Mouse (Mus musculus) heart, adult 9 months (tissue): Measurements from ENCODE around the gene Ces1f.
"Not testable (repeated sequence)": the region's sequence is repeated elsewhere in the genome, so short reads cannot be mapped to it uniquely, and the experiment has no call there.

Source experiments
- DNase-seq, 2 experiments: peaks; one replicate each; pipeline ENCODE4 v3.0.0; 2022; ENCODE audit warnings: low spot score in 2 of 2

Ces1f gene

DNA sequence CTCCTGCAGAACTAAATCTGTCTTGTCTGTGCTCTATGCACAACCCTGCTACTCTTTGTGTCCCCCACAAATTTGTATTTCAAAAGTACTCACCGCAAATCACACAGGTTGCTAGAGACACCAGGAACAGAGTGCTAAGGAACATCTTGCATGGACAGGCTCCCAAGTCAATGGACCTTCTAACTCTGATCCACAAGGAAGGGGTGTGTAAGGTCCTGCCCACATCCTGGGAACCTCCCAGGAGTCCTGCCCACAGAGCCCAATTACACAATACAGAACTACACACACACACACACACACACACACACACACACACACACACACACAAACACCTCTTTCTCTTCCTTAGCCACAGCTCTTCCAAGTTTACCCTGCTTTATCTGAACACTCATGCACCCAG is at the start of gene Ces1f:
Gene Ces1f, minus strand, starts transcription at position 192 of the 400 bp plus-strand sequence.
- no peak for DNase-seq

DNA sequence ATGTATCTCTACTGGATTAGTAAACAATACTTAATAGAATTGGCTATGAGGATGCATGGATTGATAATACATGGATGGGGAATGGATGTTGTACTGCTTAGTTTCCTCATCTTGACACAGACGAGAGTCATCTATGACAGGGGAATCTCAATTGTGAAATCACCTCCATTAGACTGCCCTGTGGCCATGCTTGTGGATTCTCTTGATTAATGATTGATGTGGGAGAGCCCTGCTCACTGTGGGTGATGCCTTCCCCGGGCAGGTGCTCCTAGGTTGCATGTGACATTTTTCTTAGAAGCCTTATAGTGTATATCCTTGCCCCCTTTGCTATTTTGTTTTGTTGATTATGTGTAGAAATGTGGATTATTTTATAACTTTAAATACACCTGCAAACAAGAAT is 45.6 kb upstream of the Ces1f start:
- no peak for DNase-seq

DNA sequence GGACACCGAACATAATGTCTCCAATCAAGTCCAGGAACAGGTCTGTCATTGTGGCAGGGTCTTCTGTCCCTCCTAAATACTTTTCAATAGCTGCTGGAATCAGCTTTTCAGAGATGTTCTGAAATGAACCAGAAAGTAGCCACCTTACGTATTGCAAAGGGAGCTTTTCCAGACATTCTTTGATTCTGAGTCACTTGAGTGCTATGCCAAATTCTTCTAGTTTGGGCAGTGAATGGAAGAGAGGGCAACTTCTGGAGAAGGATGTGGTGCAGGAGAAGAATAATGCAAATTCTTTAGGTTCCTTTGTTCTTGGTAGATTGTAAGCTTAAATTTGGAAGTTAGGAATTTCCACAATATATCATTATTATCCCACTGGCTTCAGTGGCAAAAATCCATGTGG is 37.5 kb upstream of the Ces1f start:
- no peak for DNase-seq

DNA sequence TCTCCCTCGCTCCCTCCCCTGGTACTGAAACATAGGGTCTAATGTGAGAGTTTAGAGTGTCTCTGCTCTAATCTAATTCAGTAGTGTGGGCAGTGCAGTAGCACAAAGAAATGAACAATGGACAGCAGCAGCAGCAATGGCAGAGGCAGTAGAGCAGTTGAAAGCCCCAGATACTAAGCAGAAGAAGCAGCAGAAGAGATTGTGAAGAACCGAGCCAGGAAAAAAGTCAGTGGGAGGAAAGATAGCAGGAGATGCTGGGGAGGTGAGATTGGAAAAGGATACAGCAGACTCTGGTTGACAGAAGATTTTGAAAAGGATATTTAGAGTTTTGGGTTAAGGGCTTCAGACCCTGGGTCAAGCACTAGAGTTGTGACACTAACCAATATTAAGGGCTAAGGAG is 36.0 kb upstream of the Ces1f start:
- DNase-seq: no peak

DNA sequence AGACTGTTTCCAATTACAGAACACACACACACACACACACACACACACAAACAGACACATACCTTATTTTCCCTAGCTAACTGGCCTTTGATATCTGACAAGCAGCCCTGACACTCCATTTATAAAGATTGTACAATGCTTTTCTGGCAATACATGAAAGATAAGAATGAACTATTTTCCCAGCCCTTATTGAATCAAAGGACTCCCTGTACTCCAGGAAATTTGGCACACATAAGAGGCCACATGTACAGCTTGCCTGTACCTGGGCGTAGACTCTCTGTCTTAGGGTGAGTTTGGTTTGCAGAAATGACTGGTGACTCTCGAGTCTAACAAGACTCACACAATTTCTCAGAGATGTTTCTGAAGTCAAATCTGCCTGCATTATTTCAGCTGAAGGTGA is 4.3 kb upstream of the Ces1f start:
- DNase-seq: no peak

DNA sequence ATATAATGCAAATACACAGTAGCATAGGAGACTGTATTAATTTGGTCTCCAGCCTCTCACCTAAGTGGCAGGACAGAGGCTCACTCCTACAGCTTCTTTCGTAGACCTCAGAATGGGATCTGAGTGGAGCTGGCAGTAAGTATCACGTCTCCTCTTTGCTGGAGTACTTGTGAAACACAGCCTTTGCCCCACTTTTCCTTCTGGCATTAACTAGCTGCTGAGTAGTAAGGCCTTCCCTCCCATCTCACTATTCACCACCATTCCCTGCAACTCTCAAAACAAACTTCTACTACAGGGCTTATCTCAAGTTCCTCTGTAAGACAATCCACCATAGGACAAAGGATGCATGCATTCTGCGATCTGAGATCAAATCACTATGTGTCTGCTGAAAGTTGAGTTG is 2.8 kb upstream of the Ces1f start:
- DNase-seq: no peak

DNA sequence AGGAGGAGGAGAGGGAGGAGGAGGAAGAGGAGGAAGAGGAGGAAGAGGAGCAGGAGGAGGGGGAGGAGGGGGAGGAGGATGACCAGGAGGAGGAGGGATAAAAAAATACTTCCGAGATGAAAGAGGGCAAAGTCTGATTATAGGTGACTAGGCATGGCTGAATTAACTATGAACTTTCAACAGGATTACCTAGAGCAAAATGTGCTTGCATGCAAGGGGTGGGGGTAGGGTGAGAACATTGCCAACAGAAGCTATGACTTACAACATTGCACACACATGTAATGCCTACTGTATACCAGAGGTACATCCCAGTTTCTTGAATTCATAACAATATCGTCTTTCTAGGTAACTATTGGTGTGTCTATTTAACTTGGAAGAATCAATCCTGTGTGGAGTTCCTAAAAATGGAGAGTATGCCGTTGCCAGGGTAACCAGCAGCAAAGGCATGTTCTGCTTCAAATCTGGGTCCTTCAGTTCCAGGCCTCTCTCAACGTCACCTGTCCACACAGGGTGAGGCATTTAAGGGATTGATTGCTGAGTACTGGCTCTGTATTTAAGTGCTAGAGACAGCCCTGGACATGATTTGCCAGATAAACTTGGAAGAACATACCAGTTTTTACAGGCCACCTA is 1.3 kb downstream of the Ces1f start:
- no peak for DNase-seq

DNA sequence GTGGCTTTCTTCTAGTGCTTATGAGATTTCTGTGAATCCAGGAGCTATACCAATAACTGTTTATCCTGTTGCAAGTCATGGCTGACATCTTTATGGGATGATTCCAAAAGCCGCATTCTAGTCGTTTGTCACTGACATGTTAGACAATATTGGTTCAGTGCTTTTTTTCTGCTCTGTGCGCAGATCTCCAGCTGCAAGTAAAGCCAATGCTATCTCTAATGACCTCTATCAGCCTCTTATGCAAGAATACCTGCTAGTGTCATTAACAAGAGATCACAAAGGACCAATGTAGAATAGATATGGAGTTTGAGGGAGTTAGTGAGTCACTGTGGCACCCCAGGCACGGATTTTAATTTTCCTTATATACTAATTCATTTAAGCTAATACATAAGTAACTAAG is 4.9 kb downstream of the Ces1f start:
- no peak for DNase-seq

DNA sequence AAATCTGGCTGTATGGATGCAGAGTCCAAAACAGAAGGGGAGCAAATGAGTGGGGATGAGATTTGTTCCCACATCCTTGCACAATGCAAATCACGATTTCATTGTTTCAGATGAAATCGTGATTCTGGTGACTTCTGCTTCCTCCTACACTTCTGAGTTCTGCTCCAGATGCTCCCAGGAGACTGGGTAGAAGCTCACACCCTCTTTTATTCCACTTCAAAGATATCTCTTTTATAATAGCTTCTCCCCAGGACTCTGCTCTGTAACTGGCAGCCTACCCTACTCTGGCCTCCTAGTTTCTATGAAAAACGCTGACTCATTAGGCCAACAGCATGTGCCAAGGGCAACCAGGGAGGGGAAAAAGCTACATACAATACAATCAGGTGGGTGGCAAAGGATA is 6.2 kb downstream of the Ces1f start:
- DNase-seq: peak in 1 of 2 experiments; percentile 14

DNA sequence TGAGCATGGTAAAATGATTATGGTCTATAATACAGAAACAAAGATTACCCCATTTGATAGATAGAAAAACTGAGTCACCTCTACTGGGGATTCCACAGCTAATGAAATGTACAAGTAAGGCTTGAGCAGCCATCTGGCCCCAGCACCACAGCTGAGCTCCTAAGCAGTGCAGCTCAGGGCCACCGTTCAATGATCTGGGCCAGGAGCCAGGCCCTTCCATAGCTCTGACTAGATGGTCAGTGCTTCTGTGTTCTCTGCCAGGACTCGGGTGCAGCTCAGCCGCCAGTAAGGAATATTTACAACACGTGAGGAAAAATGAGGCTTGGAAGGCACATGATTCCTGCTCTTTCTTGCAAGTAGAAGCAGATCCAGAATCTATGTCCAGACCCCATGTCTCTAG is 6.9 kb downstream of the Ces1f start:
- DNase-seq: peak; percentile 4 to 43

DNA sequence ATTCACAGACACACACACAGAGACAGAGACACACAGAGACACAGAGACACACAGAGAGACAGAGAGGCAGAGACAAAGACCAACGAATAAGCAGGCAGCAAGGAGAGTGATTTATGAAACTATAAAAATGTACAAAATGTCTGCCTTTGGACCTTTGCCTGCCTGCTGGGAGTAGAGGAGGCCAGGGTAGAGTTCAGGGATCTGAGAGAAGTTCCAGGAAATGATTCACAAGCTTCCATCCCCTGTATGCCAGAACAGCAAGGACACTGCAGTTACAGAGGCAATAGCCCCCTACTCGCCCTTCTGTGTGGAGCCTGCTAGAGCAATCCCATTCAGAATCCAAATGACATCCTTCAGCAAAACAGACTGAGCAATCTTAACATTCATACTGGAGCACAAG is 18.1 kb downstream of the Ces1f start:
- DNase-seq: no peak

DNA sequence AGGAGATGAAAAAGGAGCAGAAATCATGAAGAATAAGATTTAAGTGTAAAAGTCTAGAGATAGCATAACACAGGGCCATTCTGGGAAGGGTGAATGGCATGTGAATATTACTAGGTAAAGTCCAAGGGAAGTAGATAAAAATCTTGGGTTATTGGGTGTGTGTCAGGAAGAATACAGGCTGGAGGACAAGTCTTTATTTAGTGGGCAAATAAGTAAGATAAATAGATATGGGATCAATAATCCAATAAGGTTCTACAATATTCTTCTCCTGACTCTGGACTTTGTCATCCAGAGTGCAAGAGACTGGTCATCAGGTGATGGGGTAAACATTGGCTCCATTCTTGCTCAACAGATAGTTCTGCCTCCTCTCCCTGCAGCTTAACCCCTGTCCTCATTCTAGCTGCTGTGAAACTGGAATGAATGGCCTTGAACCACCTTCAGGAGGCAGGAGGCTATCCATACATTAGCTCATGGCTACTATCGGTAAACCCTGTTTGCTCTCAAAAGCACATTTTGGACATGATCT is 27.1 kb downstream of the Ces1f start:
- no peak for DNase-seq

DNA sequence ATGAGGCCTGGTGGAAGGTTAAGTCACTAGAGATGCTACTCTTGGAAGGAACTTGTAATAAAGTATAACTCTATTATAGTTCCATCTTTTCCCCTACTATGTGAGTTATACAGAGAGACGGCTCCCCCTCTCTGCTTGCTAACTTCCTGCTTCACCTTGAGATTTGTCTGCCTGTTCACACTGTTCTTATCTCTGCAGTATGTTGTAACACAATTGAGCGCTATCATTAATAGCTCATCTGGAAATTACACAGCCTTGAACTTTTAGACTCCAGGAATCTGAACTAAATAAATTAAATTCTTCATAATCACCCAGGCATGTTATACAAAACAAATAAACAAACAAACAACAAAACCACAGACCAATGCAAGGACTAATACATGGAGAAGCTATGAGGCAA is 33.5 kb downstream of the Ces1f start:
- DNase-seq: no peak

DNA sequence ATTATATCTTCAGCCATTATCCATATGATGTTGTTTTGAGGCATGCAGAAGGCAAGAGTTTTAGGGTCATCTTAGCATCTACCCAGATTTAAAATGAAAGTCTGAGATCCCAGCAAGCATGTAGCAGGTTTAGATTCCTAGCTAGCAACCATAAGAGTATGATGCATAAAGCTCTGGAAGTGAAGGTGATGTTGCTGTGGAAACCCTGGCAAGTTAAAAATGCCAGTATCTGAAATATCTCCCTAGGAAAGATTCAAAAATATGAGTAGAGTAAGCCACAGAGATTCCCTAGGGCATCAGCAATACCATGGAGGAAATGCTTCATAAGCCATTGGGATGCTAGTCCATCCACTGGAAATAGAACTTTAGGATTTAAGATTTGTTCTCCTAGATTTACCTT is 39.7 kb downstream of the Ces1f start:
- DNase-seq: no peak

DNA sequence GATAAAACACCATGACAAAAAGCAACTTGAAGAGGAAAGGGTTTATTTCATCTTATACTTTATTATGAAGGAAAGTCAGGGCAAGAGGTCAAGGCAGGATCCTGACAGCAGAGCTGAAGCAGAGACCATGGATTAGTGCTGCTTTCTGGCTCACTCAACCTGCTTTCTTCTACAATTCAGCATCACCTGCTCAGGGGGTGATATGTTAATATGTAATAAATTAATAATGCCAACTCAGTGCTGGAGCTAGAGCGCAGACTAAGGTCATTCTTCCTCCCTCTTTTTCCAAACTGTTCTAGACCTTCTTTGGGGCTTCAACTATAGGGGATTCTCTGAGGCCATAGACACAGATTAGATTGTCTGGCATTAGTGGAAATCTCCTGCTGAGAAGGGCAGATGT is 43.9 kb downstream of the Ces1f start:
- no peak for DNase-seq

DNA sequence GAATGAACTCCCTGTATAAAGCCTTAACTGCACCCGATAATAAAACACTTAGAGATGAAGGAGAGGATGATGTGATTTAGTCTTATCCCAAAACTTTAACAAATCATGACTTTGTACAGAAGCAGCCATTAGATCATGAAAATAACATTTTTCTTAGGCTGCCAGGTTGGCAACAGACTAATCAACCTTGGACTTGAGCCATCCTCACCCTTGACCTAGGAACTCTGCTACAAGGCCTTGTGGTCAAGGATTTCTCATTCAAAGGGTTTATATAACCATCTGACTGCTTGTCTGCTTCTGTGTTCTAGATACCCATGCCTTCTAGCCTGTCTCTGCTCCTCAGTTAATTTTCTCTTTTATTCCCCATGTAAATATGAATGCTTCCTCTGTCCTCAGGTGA is 44.8 kb downstream of the Ces1f start:
- no peak for DNase-seq

DNA sequence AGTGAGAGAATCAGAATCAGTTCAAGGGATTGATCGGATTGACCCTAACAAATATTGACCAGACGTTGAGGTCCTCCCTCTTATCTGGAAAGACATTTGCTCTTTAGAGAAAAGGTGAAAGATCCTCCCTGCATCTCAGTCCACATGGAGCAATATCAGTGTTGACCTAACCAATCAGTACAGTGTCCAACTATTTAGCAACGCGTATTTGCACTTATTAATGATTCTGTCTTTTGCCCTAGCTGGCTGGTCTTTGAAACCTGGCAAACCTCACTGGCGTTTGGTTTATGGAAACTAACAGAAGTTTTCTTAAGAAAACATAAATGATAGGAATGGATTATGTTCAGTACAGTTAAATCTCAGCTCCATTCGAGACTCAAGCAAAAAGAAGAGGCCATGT is 45.5 kb downstream of the Ces1f start:
- DNase-seq: no peak

DNA sequence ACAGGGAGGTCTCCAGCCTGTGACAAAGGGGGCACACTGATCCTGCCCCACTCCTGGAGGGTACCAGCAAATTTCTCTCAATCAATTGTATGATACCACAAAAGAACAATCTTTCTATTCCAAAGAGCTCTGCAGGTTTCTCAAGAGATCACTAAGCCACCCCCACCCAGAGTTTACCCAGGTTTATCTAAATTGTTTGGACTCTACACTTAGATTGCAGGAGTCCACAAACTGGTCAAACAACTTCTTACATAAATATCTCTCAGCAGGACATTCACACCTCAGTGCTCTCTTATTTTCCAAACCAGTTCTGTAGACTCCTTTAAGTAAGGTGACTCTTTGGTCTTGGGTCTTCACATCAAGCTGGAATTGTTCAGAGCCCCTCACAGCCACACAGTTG is 50.1 kb downstream of the Ces1f start, which contains the start of gene Ces1e:
Gene Ces1e, minus strand, starts transcription at position 174 of the 400 bp plus-strand sequence.
- DNase-seq: no peak

DNA sequence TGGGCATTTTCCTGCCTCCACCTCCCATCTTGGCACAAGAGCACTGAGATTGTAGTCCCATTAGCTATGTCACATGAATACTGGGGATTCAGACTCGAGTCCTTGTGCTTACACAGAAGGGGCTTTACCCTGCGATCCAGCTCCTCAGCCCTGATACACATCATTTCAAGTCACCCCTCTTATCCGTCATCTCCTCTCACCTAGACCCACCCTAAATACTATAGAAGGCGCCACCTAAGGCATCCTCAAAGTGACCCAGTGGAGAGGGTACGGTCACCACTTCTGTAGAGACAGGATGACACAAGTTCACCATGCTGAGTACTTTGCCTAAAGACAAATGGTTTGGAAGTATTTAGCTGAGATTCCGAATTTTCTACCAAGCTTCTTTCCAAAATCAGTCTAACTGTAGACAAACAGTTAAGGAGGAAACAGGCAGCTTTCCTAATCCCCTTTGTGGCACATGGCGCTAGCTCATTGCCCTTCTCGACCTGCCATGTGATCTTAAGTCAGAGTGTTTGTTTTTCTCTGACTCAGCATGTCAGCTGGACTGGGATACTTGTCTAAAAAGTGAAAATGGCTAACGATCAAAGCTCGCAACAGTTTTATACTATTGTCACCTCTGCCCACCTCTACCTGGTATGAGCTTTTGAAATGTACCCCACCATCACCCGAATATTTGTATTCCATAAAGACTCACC is 50.7 kb downstream of the Ces1f start:
- no peak for DNase-seq

DNA sequence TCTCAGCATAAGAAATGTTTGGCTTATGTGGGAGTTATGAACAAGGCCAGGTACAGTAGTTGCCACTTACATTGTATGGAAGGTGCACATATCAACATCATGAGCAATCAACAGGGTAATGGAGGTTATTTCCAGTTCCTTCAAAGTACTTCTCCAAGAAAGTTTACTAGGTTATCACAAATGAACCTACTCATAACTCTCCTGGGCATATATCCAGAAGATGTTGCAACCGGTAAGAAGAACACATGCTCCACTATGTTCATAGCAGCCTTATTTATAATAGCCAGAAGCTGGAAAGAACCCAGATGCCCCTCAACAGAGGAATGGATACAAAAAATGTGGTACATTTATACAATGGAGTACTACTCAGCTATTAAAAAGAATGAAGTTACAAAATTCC is 53.1 kb downstream of the Ces1f start:
- not testable (repeated sequence) for DNase-seq

DNA sequence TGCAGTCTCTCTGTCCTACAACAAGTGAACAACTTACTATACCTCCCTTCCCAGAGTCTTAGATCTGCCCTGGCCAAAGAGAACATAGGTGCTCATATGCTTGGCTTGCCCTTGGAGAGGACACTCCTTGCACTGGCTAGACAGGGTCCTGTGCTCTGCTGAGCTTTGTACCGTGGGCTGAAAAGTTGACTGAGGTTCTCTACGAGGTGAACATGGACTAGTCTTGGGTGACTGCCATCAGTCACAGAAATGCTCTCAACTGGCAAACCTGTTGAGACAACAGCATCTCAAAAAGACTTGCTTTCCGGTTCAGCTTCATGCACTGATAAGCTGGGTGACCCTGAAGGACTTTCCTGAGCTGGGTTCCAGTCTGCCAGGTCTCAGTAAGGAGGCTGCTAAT is 57.7 kb downstream of the Ces1f start:
- DNase-seq: no peak

DNA sequence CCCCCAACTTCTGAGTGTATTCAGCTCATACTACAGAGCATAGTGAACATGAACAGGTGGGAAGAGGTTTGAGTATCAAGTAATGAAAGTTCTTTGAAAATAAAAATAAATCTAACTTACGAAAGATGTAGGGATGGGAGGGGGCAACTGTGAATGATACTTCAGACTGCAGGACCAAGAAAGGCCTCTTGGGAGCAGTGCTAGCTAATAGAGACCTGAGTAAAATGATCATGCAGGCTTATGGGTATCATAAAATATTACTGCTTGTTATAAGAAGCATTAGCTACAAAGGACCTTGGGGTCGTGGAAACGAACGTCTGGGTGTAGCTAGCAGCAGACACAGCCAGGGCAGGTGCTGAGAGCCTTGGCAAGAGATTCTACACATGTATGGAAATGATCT is 61.7 kb downstream of the Ces1f start:
- no peak for DNase-seq

DNA sequence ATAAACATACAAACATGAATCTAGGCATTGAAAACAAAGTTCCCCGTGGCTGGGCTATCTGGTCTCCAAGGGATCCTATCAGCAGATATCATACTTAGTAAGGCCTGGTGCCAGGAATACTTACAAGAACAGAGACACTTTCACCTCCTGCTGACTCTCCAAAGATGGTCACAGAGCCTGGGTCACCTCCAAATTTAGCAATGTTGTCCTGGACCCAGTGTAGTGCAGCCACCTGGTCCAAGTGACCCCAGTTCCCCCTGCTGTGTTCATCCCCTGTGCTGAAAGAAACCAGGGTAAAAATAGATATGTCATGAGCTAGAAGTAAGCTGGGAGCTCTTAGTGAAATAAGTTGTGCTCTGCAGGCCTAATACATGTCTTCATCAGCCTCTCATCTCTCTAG is 62.2 kb downstream of the Ces1f start:
- peak; percentile 70 to 81 for DNase-seq

DNA sequence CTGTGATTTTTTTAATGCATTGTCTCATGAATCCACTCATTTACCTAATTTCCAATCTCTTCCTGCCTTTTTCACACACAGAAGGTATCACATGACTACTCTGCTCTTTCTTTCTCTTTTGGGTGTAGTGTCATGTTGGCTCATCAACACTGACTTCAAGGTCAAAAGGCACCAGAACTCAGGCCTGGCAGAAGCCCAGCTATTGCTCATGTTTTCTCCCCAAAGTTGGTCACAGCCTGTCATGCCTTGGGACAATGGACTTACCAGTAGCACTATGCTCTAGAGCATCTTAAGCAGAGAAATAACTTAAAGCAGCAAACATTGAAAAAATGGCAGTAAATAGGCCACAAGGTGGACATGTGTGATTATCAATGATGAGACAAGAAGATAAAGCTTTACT is 68.5 kb downstream of the Ces1f start:
- no peak for DNase-seq
